Mouse (Mus musculus): ENCODE measurements at regions not wholly inside any gene's neighbourhood (a gene's known extent, or its start where the extent isn't known, plus 50 kb on each side); places are given as distances from the start of the nearest gene placed in this dataset.
A peak's percentile ranks its signal among the peaks of the same experiment; 100 is the strongest.

- intact Hi-C loops (cut with DNase I): no loop called here
- DNase-seq: no peak
These were observed 337.2 kb upstream of the Clint1 start for GRCm38 (mm10) chr11:45514415-45515271.

- DNase-seq: no peak
- intact Hi-C loops (cut with DNase I): no loop called here
These were observed 327.1 kb upstream of the Clint1 start for GRCm38 (mm10) chr11:45524720-45525119.

- intact Hi-C loops (cut with DNase I): no loop called here
- no peak for DNase-seq
These were observed 320.7 kb upstream of the Clint1 start for GRCm38 (mm10) chr11:45531044-45531626.

GRCm38 (mm10) chr11:45533402-45534056, 318.3 kb upstream of the Clint1 start:
- intact Hi-C loops (cut with DNase I): no loop called here
- peak; percentile 50 for DNase-seq

- intact Hi-C loops (cut with DNase I): loop anchor here (5.0 kb wide), 1 partner anchor 923 kb away; no protein-coding TSS in a partner anchor
- DNase-seq: no peak
These were observed 316.3 kb upstream of the Clint1 start for GRCm38 (mm10) chr11:45535501-45536025.

GRCm38 (mm10) chr11:45538011-45538410, 313.8 kb upstream of the Clint1 start:
- intact Hi-C loops (cut with DNase I): loop anchor here (5.0 kb wide), 1 partner anchor 926 kb away; no protein-coding TSS in a partner anchor
- DNase-seq: peak; percentile 94

GRCm38 (mm10) chr11:45539459-45539858, 312.4 kb upstream of the Clint1 start:
- intact Hi-C loops (cut with DNase I): loop anchor here (5.0 kb wide), 1 partner anchor 927 kb away; no protein-coding TSS in a partner anchor

GRCm38 (mm10) chr11:45544531-45544930, 307.3 kb upstream of the Clint1 start:
- DNase-seq: no peak

More at GRCm38 (mm10) chr11:45539459-45539858, 312.4 kb upstream of the Clint1 start:
- DNase-seq: peak; percentile 87

GRCm38 (mm10) chr11:45545896-45546626, 305.8 kb upstream of the Clint1 start:
- intact Hi-C loops (cut with DNase I): no loop called here
- DNase-seq: no peak

More at GRCm38 (mm10) chr11:45544531-45544930, 307.3 kb upstream of the Clint1 start:
- intact Hi-C loops (cut with DNase I): loop anchor here (5.0 kb wide), 1 partner anchor 537 kb away; no protein-coding TSS in a partner anchor

- no peak for DNase-seq
- intact Hi-C loops (cut with DNase I): no loop called here
These were observed 305.0 kb upstream of the Clint1 start for GRCm38 (mm10) chr11:45546861-45547260.

- intact Hi-C loops (cut with DNase I): no loop called here
- DNase-seq: no peak
These were observed 301.5 kb upstream of the Clint1 start for GRCm38 (mm10) chr11:45550376-45550775.

- DNase-seq: peak; percentile 71
- intact Hi-C loops (cut with DNase I): no loop called here
These were observed 274.2 kb upstream of the Clint1 start for GRCm38 (mm10) chr11:45577469-45578154.

- DNase-seq: peak; percentile 84
These were observed 259.5 kb upstream of the Clint1 start for GRCm38 (mm10) chr11:45592335-45592734.

GRCm38 (mm10) chr11:45592890-45593642, 258.8 kb upstream of the Clint1 start:
- intact Hi-C loops (cut with DNase I): no loop called here
- peak; percentile 21 for DNase-seq

More at GRCm38 (mm10) chr11:45592335-45592734, 259.5 kb upstream of the Clint1 start:
- intact Hi-C loops (cut with DNase I): no loop called here

- intact Hi-C loops (cut with DNase I): no loop called here
These were observed 256.5 kb upstream of the Clint1 start for GRCm38 (mm10) chr11:45595372-45595771.

GRCm38 (mm10) chr11:45621824-45622223, 230.0 kb upstream of the Clint1 start:
- intact Hi-C loops (cut with DNase I): no loop called here
- DNase-seq: no peak

More at GRCm38 (mm10) chr11:45595372-45595771, 256.5 kb upstream of the Clint1 start:
- no peak for DNase-seq

- intact Hi-C loops (cut with DNase I): no loop called here
- no peak for DNase-seq
These were observed 229.2 kb upstream of the Clint1 start for GRCm38 (mm10) chr11:45622701-45623100.

- intact Hi-C loops (cut with DNase I): no loop called here
- DNase-seq: no peak
These were observed 227.6 kb upstream of the Clint1 start for GRCm38 (mm10) chr11:45624233-45624632.

- intact Hi-C loops (cut with DNase I): no loop called here
- no peak for DNase-seq
These were observed 222.6 kb upstream of the Clint1 start for GRCm38 (mm10) chr11:45629250-45629649.

All from left cerebral cortex, postnatal 4 days (tissue).